Mouse (Mus musculus): Measurements from ENCODE around the gene Mrpl9.

- TF ChIP-seq CTCF (IDR thresholded peaks at IDR 0.05; ENCODE audit: low read depth, low read length), result no peak
- no peak for TF ChIP-seq POLR2A (IDR thresholded peaks at IDR 0.05; ENCODE audit: borderline replicate concordance, low read depth, low read length)
Measured at GRCm38 (mm10) chr3:94497162-94497561, 54.0 kb downstream of the Mrpl9 start.

All from bone marrow macrophage, adult 2 months (primary cell).